Mouse (Mus musculus) frontal cortex, postnatal 10 days (tissue): ENCODE measurements at regions not wholly inside any gene's neighbourhood (a gene's known extent, or its start where the extent isn't known, plus 50 kb on each side); places are given as distances from the start of the nearest gene placed in this dataset.
A peak's percentile ranks its signal among the peaks of the same experiment; 100 is the strongest.

ENCODE experiments used
- DNase-seq, 2 experiments: peaks; one replicate each; pipeline ENCODE4 v3.0.0; 2022; ENCODE audit warnings: low spot score in 2 of 2, mixed read lengths in 1 of 2

GRCm38 (mm10) chr4:56160551-56161256 is 579.2 kb upstream of the Gm26657 start:
- no peak for DNase-seq

GRCm38 (mm10) chr4:56157521-56158065 is 582.3 kb upstream of the Gm26657 start:
- DNase-seq: no peak

- no peak for DNase-seq
Measured at GRCm38 (mm10) chr4:56150716-56151115, 589.2 kb upstream of the Gm26657 start.

- no peak for DNase-seq
Measured at GRCm38 (mm10) chr4:56143827-56144226, 596.0 kb upstream of the Gm26657 start.

- DNase-seq: no peak
Measured at GRCm38 (mm10) chr4:56136837-56137236, 603.0 kb upstream of the Gm26657 start.

- no peak for DNase-seq
Measured at GRCm38 (mm10) chr4:56134350-56134749, 602.1 kb upstream of the Klf4 start.

- no peak for DNase-seq
Measured at GRCm38 (mm10) chr4:56127730-56128482, 595.6 kb upstream of the Klf4 start.

- no peak for DNase-seq
Measured at GRCm38 (mm10) chr4:56124515-56124914, 592.2 kb upstream of the Klf4 start.

- DNase-seq: no peak
Measured at GRCm38 (mm10) chr4:56122198-56122597, 589.9 kb upstream of the Klf4 start.

GRCm38 (mm10) chr4:56121664-56122063 is 589.4 kb upstream of the Klf4 start:
- DNase-seq: no peak

- no peak for DNase-seq
Measured at GRCm38 (mm10) chr4:56120357-56120756, 588.1 kb upstream of the Klf4 start.

GRCm38 (mm10) chr4:56113701-56114196 is 581.5 kb upstream of the Klf4 start:
- peak; percentile 45 to 69 for DNase-seq

- DNase-seq: peak; percentile 7 to 8
Measured at GRCm38 (mm10) chr4:56112931-56113700, 580.9 kb upstream of the Klf4 start.

GRCm38 (mm10) chr4:56106962-56107361 is 574.7 kb upstream of the Klf4 start:
- DNase-seq: no peak

GRCm38 (mm10) chr4:56102314-56102713 is 570.0 kb upstream of the Klf4 start:
- DNase-seq: no peak

- DNase-seq: no peak
Measured at GRCm38 (mm10) chr4:56090796-56091195, 558.5 kb upstream of the Klf4 start.

- peak; percentile 9 to 31 for DNase-seq
Measured at GRCm38 (mm10) chr4:56088701-56089100, 556.4 kb upstream of the Klf4 start.

- DNase-seq: no peak
Measured at GRCm38 (mm10) chr4:56086306-56086705, 554.0 kb upstream of the Klf4 start.

GRCm38 (mm10) chr4:56084205-56084604 is 551.9 kb upstream of the Klf4 start:
- DNase-seq: no peak

- DNase-seq: no peak
Measured at GRCm38 (mm10) chr4:56082411-56082810, 550.1 kb upstream of the Klf4 start.

- DNase-seq: no peak
Measured at GRCm38 (mm10) chr4:56080960-56081359, 548.7 kb upstream of the Klf4 start.
